Mouse (Mus musculus): Measurements from ENCODE around the gene Flii. TPM values are rescaled to one million over a fixed set of nuclear protein-coding genes. Genes with fewer than 3 reads are reported as not detected.

Flii gene
- total and polyA plus RNA-seq, 3 experiments = 55.1 to 162 (median 139) TPM

DNA sequence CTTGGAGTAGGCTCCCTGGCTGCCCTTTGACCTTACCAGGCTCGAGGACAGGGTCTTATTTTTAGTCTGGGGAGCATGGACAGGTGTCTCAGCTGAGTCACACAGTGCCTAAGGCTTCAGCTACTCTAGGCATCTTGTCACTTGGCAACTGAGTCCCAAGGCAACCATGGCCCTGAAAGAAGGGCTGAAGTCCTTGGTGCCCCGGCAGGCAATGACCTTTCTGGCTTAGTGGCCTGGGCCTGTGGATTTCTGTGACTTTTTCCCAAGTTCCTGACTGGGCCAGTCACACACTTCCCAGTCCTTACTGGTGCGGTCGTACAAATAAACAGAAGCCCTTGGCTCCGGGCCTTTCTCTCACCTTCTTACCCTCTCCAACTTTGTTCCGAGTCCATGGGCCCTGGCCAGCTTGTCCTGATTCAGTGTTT, 2.2 kb upstream of the Flii start:
- TF ChIP-seq TAL1 (conservative IDR thresholded peaks at IDR 0.05; ENCODE audit: low read depth, low read length) = no peak
- no peak for TF ChIP-seq POLR2AphosphoS5 (IDR thresholded peaks at IDR 0.05; ENCODE audit: insufficient replicate concordance, low read depth, low read length)
- TF ChIP-seq GATA1 (IDR thresholded peaks at IDR 0.05; ENCODE audit: borderline replicate concordance, low read length) = no peak
- DNase-seq (ENCODE audit: low spot score) (no peak), ATAC-seq (ENCODE audit: extremely low read depth, insufficient number of reproducible peaks, low FRiP score, poor library complexity, severe bottlenecking) (no peak)
- Histone ChIP-seq H3K4me3 (ENCODE audit: low read depth, low read length) (peak overlapping the region; percentile 81; the same call in 1 of the 2 replicates), H3K4me1 (ENCODE audit: insufficient read depth, low read depth, low read length) (peaks cover 67% of the 10 kb centered on the region), H3K9me3 (replicated peaks) (no peaks in the 10 kb centered on the region), H3K27me3 (ENCODE audit: insufficient read depth, low read length) (no peaks in the 10 kb centered on the region), H3K36me3 (replicated peaks) (peaks cover 61% of the 10 kb centered on the region)

DNA sequence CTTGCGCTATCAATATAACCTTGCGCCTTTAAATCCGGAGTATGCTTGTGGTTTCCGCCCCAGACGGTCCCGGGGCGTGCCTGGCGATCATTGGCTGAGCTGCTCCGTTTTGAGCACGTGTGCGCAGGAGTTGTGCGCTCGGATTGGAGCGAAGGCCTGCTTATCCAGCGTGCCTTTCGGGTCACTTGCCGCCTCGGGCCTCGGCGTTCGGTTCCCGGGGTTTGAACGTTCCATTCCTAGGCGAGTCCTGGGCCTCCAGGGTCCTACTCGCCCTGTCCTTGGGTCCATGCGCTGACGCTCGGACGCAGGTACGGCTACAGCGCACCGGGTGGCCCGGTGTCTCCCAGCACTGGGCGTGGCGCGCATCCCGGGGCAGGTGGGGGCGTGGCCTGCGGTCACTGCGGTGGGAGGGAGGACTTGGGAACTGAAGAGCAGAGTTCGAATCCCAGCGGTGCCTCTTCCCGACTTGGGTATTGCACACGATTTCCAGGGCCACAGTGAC, 1.2 kb upstream of the Flii start, which contains the start of gene Mief2:
Gene Mief2, plus strand, starts transcription at position 139 of the 502 bp plus-strand sequence.
- DNase-seq (ENCODE audit: low spot score) = peak; percentile 100
- TF ChIP-seq CTCF (IDR thresholded peaks at IDR 0.05; ENCODE audit: low read depth, low read length) (no peak), POLR2AphosphoS5 (IDR thresholded peaks at IDR 0.05; ENCODE audit: insufficient replicate concordance, low read depth, low read length) (no peak), TAL1 (conservative IDR thresholded peaks at IDR 0.05; ENCODE audit: low read depth, low read length) (no peak), GATA1 (IDR thresholded peaks at IDR 0.05; ENCODE audit: borderline replicate concordance, low read length) (no peak), GATA2 (IDR thresholded peaks at IDR 0.05; ENCODE audit: borderline replicate concordance, low read depth, low read length) (no peak)
- no peaks in the 10 kb centered on the region for H3K9me3 ChIP-seq (replicated peaks)
- ATAC-seq (ENCODE audit: extremely low read depth, insufficient number of reproducible peaks, low FRiP score, poor library complexity, severe bottlenecking) = peak; percentile 87
- H3K4me3 ChIP-seq (ENCODE audit: low read depth, low read length) = peak within 1 kb of the TSS; percentile 81
- peaks cover 63% of the 10 kb centered on the region for H3K4me1 ChIP-seq (ENCODE audit: insufficient read depth, low read depth, low read length)
- H3K36me3 ChIP-seq (replicated peaks) = peaks cover 61% of the 10 kb centered on the region
- H3K27me3 ChIP-seq (ENCODE audit: insufficient read depth, low read length) = no peaks in the 10 kb centered on the region

DNA sequence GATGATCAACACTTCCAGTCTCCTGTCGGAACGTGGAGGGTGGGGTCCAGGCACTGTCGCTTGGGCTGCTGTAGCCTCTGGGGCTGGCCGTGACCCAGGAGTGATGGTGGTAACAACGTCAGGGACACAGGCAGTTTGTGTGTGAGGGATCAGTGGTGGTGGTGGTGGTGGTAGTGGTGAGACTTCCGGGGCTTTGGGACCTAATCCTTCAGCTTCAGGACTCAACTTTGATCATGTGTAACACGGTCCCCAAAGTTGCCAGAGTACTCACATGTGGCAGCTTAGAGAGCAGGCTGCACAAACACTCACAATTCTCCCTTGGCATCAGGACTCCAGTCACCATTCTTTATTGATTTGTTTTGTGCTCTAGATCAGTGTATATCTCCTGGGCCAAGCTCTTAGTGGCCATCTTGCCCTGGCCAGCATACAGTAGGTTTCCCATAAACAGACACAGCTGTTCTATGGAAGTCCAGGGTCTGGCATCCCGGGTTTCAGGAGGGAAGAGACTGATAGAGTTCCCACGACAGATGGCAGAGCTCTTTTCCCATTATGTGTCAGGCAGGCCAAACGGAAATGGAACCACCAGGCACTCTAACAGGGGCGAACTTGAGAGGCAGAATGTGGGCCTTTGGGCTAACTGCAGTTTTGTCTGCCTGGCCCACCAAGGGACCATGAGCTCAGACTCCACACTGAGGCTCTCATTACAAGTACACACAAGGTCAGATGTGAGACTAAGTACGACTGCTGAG, 503 bp upstream of the Flii start:
- ATAC-seq (ENCODE audit: extremely low read depth, insufficient number of reproducible peaks, low FRiP score, poor library complexity, severe bottlenecking) (peak; percentile 9; the same call in 1 of the 2 replicates), DNase-seq (ENCODE audit: low spot score) (peak; percentile 35)
- no peaks in the 10 kb centered on the region for H3K9me3 ChIP-seq (replicated peaks)
- H3K4me3 ChIP-seq (ENCODE audit: low read depth, low read length) = peak overlapping the region; percentile 81
- no peak for TF ChIP-seq POLR2AphosphoS5 (IDR thresholded peaks at IDR 0.05; ENCODE audit: insufficient replicate concordance, low read depth, low read length)
- TF ChIP-seq GATA2 (IDR thresholded peaks at IDR 0.05; ENCODE audit: borderline replicate concordance, low read depth, low read length) = no peak
- TF ChIP-seq TAL1 (conservative IDR thresholded peaks at IDR 0.05; ENCODE audit: low read depth, low read length) = no peak
- no peak for TF ChIP-seq CTCF (IDR thresholded peaks at IDR 0.05; ENCODE audit: low read depth, low read length)
- no peak for TF ChIP-seq GATA1 (IDR thresholded peaks at IDR 0.05; ENCODE audit: borderline replicate concordance, low read length)
- H3K36me3 ChIP-seq (replicated peaks) = peaks cover 61% of the 10 kb centered on the region
- H3K27me3 ChIP-seq (ENCODE audit: insufficient read depth, low read length) = no peaks in the 10 kb centered on the region
- peaks cover 63% of the 10 kb centered on the region for H3K4me1 ChIP-seq (ENCODE audit: insufficient read depth, low read depth, low read length)

DNA sequence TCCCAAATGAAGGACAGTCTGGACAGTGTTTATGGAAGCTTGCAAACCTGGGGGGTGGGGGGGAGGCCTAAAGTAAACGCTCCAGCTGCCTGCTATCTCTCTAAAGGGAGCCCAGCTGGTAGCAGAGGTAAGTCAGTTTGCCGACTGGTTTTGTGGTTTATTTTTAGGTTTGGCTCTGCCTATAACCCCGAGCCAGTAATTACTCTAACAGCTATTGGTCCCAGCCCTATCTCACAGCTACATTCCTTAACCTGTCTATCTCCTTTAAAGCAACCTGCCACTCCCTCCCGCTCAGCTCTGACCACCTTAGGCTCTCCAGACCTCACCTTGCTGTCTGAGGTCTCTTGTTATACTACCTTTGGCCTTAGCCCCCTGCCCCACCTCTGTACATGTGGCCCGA, 7.8 kb downstream of the Flii start:
- no peak overlapping the region for H3K4me3 ChIP-seq (ENCODE audit: low read depth, low read length)
- TF ChIP-seq GATA2 (IDR thresholded peaks at IDR 0.05; ENCODE audit: borderline replicate concordance, low read depth, low read length) = no peak
- no peak for TF ChIP-seq TAL1 (conservative IDR thresholded peaks at IDR 0.05; ENCODE audit: low read depth, low read length)
- TF ChIP-seq CTCF (IDR thresholded peaks at IDR 0.05; ENCODE audit: low read depth, low read length) = no peak
- no peak for TF ChIP-seq POLR2AphosphoS5 (IDR thresholded peaks at IDR 0.05; ENCODE audit: insufficient replicate concordance, low read depth, low read length)
- TF ChIP-seq GATA1 (IDR thresholded peaks at IDR 0.05; ENCODE audit: borderline replicate concordance, low read length) = no peak
- ATAC-seq (ENCODE audit: extremely low read depth, insufficient number of reproducible peaks, low FRiP score, poor library complexity, severe bottlenecking) (no peak), DNase-seq (ENCODE audit: low spot score) (no peak)
- H3K27me3 ChIP-seq (ENCODE audit: insufficient read depth, low read length) = no peaks in the 10 kb centered on the region
- H3K36me3 ChIP-seq (replicated peaks) = peaks cover 99% of the 10 kb centered on the region
- peaks cover 14% of the 10 kb centered on the region for H3K4me1 ChIP-seq (ENCODE audit: insufficient read depth, low read depth, low read length)
- no peaks in the 10 kb centered on the region for H3K9me3 ChIP-seq (replicated peaks)

DNA sequence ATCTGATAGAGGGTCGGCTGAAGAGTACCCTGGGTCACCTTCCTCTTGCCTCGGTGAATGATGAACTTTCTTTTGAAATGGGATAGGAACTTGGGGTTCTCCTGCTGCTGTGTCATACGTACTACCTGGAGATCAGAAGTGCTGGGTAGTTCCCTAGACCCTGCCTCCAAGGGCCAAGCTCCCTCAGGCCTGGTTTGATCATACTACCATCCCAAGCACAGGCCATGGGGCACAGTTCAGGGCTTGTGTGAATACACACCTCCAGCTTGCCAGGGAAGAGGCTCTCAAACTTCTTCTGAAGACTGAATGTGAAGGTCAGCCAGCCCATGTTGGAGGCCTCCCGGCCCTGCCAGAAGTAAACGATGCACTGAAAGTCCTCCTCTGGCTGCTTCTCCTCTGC, 11.2 kb downstream of the Flii start:
- TF ChIP-seq GATA1 (IDR thresholded peaks at IDR 0.05; ENCODE audit: borderline replicate concordance, low read length) (no peak), CTCF (IDR thresholded peaks at IDR 0.05; ENCODE audit: low read depth, low read length) (no peak), GATA2 (IDR thresholded peaks at IDR 0.05; ENCODE audit: borderline replicate concordance, low read depth, low read length) (no peak), POLR2AphosphoS5 (IDR thresholded peaks at IDR 0.05; ENCODE audit: insufficient replicate concordance, low read depth, low read length) (no peak), TAL1 (conservative IDR thresholded peaks at IDR 0.05; ENCODE audit: low read depth, low read length) (no peak)
- ATAC-seq (ENCODE audit: extremely low read depth, insufficient number of reproducible peaks, low FRiP score, poor library complexity, severe bottlenecking) = no peak
- no peak for DNase-seq (ENCODE audit: low spot score)
- no peaks in the 10 kb centered on the region for H3K27me3 ChIP-seq (ENCODE audit: insufficient read depth, low read length)
- H3K9me3 ChIP-seq (replicated peaks) = no peaks in the 10 kb centered on the region
- peaks cover 99% of the 10 kb centered on the region for H3K36me3 ChIP-seq (replicated peaks)
- no peak overlapping the region for H3K4me3 ChIP-seq (ENCODE audit: low read depth, low read length)
- H3K4me1 ChIP-seq (ENCODE audit: insufficient read depth, low read depth, low read length) = peaks cover 14% of the 10 kb centered on the region

DNA sequence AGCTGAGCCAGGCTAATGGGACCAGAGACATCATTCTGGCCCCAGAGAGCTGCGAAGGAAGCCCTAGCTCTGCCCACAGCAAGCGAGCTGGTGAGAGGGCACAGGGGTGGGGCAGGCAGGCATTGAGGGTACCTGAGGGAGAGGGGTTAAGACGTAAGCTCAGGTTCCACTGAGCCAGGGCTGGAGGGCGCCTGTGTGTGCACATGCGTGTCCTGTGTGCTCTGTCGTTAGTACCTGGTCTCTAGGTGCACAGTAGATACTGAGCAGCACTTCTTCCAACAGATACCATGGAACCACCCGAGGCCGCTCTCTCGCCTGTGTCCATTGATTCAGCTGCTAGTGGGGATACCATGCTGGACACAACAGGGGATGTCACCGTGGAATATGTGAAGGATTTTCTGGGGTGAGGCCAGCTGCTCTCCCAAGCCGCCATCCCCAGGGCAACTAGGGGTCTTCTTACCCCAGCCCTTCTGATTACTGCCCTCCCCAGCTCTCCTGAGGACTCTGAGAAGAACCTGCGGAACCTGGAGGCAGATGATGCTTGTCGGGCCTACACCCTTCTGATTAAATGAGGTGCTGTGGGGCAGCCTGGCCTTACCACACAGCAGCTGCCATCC, 14.3 kb downstream of the Flii start:
- no peak for ATAC-seq (ENCODE audit: extremely low read depth, insufficient number of reproducible peaks, low FRiP score, poor library complexity, severe bottlenecking)
- TF ChIP-seq GATA1 (IDR thresholded peaks at IDR 0.05; ENCODE audit: borderline replicate concordance, low read length) (no peak), POLR2AphosphoS5 (IDR thresholded peaks at IDR 0.05; ENCODE audit: insufficient replicate concordance, low read depth, low read length) (no peak), GATA2 (IDR thresholded peaks at IDR 0.05; ENCODE audit: borderline replicate concordance, low read depth, low read length) (no peak), TAL1 (conservative IDR thresholded peaks at IDR 0.05; ENCODE audit: low read depth, low read length) (no peak), CTCF (IDR thresholded peaks at IDR 0.05; ENCODE audit: low read depth, low read length) (no peak)

More for the DNA sequence above, 14.3 kb downstream of the Flii start:
- H3K4me1 ChIP-seq (ENCODE audit: insufficient read depth, low read depth, low read length) = peaks cover 4% of the 10 kb centered on the region; the same call in 1 of the 2 replicates
- H3K4me3 ChIP-seq (ENCODE audit: low read depth, low read length) = no peak overlapping the region
- no peak for DNase-seq (ENCODE audit: low spot score)
- no peaks in the 10 kb centered on the region for H3K27me3 ChIP-seq (ENCODE audit: insufficient read depth, low read length)
- no peaks in the 10 kb centered on the region for H3K9me3 ChIP-seq (replicated peaks)
- H3K36me3 ChIP-seq (replicated peaks) = peaks cover 100% of the 10 kb centered on the region

All from G1E (cell line).